Mouse (Mus musculus) large intestine, adult 2 months (tissue): ENCODE measurements around the gene Tmem132c. TPM values are rescaled to one million over a fixed set of nuclear protein-coding genes. Genes with fewer than 3 reads are reported as not detected.
"Not testable (repeated sequence)": the region's sequence is repeated elsewhere in the genome, so short reads cannot be mapped to it uniquely, and the experiment has no call there.

Experiments
- DNase-seq: peaks from one replicate; pipeline ENCODE4 v3.0.0-alpha.2; 2012; ENCODE audit warnings: low read depth, low spot score
- WGBS: fragments of 180-500 bp; shearing (Covaris S2); methylation state at CpG from one replicate; pipeline ENCODE4 v1.1.7; 2018; 5-methylcytosine and 5-hydroxymethylcytosine counted together
- polyA plus RNA-seq: library from polyadenylated mRNA; depleted of rRNA; stranded (reverse); fragments of >200 nt; gene quantifications from 2 replicates; pipeline ENCODE4 v1.2.3, GENCODE M21; 2012

The Tmem132c gene
- polyA plus RNA-seq, 1 experiment, result 0.22 TPM

DNA sequence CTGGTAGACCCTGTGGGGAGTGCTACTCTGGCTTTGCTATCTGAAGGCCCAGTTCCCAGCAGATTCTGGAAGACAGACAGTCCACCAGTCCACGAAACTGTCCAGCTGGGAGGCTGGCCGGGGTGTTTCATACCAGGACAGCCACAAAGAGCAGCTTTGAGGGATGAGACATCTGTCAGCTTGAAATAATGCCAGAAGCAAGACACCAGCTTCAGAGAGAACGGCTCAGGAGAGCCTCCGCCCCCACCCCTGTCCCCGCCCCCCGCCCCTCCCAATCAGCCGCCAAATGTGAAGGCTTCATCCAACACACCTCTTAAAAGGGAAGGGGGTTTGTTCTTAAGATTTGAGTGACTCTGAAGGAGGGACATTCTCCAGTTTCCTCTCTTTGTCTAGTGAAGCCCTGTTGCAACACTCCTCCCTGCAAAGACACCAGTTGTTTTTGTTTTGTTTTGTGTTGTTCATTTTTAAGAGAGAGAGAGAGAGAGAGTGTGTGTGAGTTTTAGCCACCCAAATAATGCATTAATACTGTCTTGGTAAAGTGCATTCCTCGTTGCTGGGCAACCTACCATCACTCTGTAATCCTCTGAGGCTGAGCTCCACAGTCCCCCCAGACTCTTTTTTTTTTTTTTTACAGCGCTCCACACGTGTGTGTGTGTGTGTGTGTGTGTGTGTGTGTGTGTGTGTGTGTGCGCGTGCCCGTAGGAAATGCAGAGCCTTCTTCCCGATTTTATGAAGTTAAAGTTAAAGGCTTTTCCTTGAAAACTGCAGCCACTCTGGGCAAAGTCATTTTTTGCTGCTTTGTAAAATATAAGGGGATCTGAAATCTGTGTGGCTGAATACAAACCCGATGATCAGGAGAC, 94.7 kb downstream of the Tmem132c start:
- 20% methylated on average over 15 of the region's 15 CpGs for WGBS

DNA sequence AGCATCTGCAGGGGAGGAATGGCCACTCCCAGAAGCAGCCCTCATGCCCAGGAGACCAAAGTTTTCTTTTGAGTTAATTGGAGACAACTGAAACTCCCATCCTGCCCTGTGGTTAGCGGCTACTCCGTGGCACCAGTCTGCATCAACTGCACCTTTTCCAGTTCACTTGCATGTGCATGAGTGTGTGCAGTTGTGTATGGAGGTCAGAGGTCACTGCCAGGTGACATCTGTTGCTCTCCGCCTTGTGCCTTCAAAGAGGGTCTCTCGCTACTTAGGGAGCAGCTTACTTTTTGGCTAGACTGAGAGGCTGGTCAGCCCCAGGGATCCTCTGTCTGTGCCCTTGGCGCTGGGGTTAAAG, 95.3 kb downstream of the Tmem132c start:
- DNase-seq, result no peak

More for the DNA sequence above, 94.7 kb downstream of the Tmem132c start:
- no peak for DNase-seq

GRCm38 (mm10) chr5:127339016-127339435, 97.4 kb downstream of the Tmem132c start:
- 54% methylated on average over 5 of the region's 5 CpGs for WGBS
- DNase-seq, result no peak

More for the DNA sequence above, 95.3 kb downstream of the Tmem132c start:
- 66% methylated on average over 5 of the region's 5 CpGs for WGBS

- WGBS, result 28% methylated on average over 3 of the region's 3 CpGs
- no peak for DNase-seq
Measured at GRCm38 (mm10) chr5:127341158-127341557, 99.5 kb downstream of the Tmem132c start.

- WGBS, result 41% methylated on average over 2 of the region's 2 CpGs
- DNase-seq, result no peak
Measured at GRCm38 (mm10) chr5:127344721-127345120, 103.1 kb downstream of the Tmem132c start.

DNA sequence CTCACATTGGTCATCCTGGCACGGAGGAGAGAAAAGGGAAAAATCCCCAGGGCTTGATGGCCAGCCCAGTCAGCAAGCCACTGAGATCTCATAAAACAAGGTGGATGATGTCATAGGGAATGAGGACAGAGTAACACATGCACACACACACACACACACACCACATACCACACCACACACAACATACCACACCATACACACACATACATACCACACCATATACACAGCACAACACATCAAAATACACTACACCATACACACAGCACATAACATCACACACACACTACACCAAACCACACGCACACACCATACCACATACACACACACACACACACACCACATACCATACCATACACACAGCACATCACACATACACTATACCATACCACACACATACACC, 104.8 kb downstream of the Tmem132c start:
- 82% methylated on average over 2 of the region's 2 CpGs for WGBS
- DNase-seq, result no peak

DNA sequence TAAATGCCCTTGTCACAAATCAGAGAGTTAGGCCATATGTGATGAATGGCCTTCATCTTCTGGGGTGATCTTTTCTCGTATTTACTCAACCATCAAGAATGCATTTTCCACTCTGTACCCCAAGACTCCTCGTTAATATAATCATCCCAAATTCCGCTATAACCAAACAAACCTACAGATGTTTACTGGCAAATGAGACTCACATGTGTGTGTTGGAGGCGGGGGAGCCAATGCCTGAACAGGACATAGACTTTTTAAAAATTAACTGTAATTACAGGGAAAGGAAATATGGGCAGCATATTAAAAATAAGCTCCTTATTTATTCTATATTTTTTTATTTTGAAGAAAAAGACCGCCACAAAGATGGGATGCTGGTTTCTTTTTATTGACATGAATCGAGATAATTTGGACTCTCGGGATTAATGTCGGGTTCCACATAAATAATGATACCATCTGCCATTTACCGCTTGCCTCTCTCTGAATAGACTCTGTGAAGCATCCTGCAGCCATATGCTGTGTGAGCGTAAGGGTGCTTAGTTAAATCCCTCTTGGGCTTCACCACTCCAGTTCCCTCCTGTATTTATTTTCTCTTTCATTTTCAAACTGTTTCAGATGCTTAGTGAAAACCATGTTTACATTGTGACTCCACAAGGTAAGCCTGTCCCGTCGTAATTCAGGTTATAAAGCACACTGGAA, 105.6 kb downstream of the Tmem132c start:
- DNase-seq, result no peak
- 61% methylated on average over 12 of the region's 12 CpGs for WGBS

DNA sequence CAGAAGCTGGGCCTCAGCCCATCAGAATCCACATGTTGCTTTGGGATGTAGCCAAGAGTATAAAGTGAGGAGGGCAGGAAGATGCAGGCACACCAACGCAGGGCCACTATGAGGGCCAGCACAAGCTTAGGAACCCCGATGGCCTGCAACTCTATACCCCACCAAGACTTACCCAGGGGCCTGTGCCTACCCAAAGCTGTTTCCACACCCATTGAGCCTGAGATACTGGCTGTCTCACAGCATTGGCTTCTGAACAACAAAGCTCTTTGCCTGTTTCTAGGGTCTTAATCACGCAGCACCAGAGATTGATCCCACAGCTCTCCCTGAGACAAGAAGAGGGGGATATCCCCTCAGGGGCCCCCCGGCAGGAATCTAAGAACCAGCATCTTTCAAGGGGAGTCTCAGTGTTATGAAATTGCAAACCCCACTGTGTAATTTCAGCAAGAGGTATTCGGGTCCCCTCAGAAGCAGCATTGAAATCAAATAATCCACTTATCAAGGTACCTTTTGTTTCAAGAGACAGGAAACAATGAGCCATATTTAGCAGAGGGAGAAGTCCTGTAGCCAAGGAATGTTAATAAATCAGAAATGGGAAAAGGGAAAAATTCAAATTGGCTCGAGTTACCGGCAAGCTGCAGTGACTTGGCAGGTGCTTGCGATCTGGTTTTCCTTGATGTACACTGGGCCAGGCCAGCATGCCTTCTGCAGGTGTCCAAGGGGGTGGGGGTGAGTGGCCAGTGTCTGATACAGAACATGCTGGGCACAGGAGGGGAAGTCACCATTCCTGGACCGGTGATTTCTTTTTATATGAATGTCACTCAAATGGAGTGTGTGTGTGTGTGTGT, 107.8 kb downstream of the Tmem132c start:
- no peak for DNase-seq
- 53% methylated on average over 9 of the region's 9 CpGs for WGBS

- no peak for DNase-seq
- whole genome bisulfite sequencing, result 61% methylated on average over 2 of the region's 2 CpGs
Measured at GRCm38 (mm10) chr5:127353002-127353401, 111.4 kb downstream of the Tmem132c start.

DNA sequence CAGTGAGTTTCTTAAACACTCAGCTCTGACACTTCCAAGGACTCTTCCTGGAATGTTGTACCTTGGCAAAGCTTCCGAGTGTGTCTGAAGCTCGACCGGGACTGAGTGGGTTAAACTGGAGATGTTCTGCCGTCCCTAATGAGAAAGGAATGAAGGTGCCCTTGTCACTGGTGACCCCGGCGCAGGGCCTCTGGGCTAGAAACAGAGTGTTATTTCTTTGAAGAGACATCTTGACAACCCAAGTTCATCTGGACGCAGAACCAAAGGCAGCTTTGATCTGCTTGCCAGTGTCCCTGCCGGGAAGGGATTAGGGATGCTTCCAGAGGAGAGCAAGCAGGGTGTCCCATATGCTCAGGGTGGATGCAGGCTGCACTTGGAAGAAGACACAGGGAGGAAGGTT, 114.2 kb downstream of the Tmem132c start:
- WGBS, result 28% methylated on average over 8 of the region's 8 CpGs
- DNase-seq, result no peak

- WGBS, result 88% methylated on average over 4 of the region's 4 CpGs
Measured at GRCm38 (mm10) chr5:127357878-127358277, 116.3 kb downstream of the Tmem132c start.

DNA sequence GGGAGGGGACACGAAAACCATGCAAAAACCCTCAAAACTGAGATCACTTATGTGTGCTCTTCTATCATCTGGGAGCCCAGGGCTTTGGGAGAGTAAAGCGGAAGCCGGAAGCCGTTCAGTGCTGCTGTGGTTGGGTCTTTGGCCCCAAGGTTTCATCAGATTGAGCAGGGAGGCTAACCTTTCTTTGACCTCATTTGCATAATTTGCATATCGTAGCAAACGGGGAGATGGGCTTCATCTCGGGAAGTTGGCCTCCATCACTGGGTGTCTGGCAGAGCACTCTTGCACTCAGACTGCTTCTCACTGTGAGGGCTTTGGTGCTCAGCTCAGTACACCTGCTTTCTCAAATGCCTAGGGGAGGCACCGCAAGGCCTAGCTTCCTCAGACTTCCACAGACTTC, 119.5 kb downstream of the Tmem132c start:
- WGBS, result 74% methylated on average over 8 of the region's 8 CpGs
- no peak for DNase-seq

More at GRCm38 (mm10) chr5:127357878-127358277, 116.3 kb downstream of the Tmem132c start:
- not testable (repeated sequence) for DNase-seq

GRCm38 (mm10) chr5:127365061-127365460, 123.5 kb downstream of the Tmem132c start:
- 9% methylated on average over 1 of the region's 1 CpGs for WGBS
- no peak for DNase-seq

- DNase-seq, result no peak
- 77% methylated on average over 3 of the region's 3 CpGs for WGBS
Measured at GRCm38 (mm10) chr5:127368191-127368590, 126.6 kb downstream of the Tmem132c start.

DNA sequence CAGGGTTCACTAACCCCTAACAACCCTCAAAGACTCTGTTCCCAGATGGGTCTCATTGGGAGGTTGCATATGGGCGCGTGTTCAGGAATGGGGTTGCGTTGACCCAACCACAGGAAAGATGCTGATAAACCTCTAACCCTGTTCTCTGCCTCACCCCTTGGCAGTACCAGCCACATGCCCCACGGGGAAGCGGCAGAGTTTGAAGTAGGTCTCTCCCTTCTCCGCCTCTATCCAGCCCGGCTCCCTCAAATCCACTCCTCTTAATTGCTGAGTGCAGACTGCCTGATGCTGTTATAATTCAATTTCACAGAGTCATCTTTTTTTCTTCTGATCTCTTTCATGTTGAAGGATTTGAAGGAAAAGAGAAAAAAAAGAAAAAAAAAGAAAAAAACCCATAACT, 128.2 kb downstream of the Tmem132c start:
- WGBS, result 84% methylated on average over 7 of the region's 7 CpGs
- DNase-seq, result no peak

DNA sequence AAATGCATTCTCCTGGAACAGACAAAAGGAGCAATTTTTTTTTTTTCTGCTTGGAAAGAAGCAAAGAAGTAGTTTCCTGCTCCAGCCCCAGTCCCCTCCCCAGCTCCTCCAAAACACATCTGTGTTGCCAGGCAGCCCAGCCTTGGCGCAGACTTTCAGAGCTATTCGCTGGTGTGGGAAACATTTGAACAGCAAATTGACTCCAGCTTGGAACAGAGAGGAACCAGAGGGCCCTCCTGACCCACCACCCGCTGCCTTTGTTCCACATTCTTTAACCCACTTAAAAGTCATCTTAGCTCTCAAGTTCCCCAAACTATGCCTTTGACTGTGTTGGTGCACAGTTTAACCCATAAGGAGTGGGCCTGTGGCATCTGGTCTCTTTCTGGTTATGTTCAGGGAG, 128.9 kb downstream of the Tmem132c start:
- no peak for DNase-seq
- 54% methylated on average over 3 of the region's 3 CpGs for WGBS

DNA sequence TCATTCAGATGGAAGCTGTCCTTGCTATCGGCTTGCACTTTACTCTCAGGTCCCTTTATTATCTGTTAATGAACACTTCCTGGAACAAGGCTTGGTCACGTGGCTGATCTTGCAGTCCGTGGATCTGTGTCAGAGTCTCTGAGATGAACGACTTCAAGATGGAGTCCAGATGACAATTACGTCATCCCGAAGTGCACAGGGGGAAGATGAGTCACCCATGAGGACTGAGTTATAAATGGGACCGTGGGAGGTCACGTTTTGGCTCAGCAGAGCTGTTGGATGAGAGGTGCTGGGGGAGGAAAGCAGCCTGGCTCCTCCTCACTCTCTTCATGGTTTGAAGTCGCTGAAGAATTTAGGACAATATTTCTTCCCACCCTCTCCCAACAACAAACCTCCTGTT, 132.6 kb downstream of the Tmem132c start:
- DNase-seq, result no peak
- WGBS, result 66% methylated on average over 9 of the region's 9 CpGs

- DNase-seq, result no peak
- 89% methylated on average over 3 of the region's 3 CpGs for WGBS
Measured at GRCm38 (mm10) chr5:127375654-127376053, 134.0 kb downstream of the Tmem132c start.

- 22% methylated on average over 5 of the region's 5 CpGs for WGBS
- no peak for DNase-seq
Measured at GRCm38 (mm10) chr5:127378521-127378920, 136.9 kb downstream of the Tmem132c start.

- WGBS, result 76% methylated on average over 2 of the region's 2 CpGs
- no peak for DNase-seq
Measured at GRCm38 (mm10) chr5:127379351-127379750, 137.7 kb downstream of the Tmem132c start.
